Mouse (Mus musculus): Measurements from ENCODE around the gene Nkx6-1.

DNA sequence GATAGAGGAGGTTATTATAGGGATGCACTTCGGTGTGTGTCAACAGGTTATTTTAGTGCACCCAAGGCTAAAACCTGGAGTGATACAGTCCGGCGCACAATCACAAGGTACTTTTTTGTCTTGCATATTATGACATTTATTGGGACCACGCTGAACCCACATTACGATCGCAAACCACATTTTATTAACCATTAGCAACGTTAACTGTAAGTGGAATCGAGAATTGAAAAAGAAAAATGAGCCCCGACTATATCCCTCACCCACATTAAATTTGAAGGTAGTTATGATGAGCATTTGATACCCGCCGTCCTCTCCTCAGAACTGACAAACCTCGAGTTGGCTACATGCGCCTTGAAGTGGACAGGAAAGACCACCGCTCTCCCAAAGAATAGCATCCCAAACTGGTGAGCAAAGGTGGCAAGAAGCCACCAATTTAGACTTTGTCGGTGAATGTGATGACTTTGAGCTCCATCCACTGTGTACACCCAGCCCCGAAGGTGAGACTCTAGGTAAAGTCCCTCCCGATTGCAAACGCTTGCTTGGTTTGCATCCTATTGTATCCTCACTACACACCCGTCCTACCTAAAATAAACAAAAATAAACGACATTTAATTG lies 17.7 kb downstream of the Nkx6-1 start:
- no peak for TF ChIP-seq CTCF (IDR thresholded peaks at IDR 0.05; ENCODE audit: low read depth)
- no peak for TF ChIP-seq EP300 (IDR thresholded peaks at IDR 0.05; ENCODE audit: low read depth)
